Mouse (Mus musculus) cortical plate, adult 2 months (tissue): ENCODE data around the gene Lrrn1.

Experiments
- CTCF ChIP-seq: fragments of 200-500 bp; IDR thresholded peaks from 2 replicates; pipeline ENCODE4 v1.5.1; 2011; ENCODE audit warnings: mild to moderate bottlenecking, control low read depth, low read length; ENCODE audit not compliant: insufficient read depth; ENCODE audit errors: extremely low read depth
- POLR2A ChIP-seq: fragments of 200-500 bp; IDR thresholded peaks from 2 replicates; pipeline ENCODE4 v1.6.1; 2011; ENCODE audit warnings: mild to moderate bottlenecking, low read length, control low read depth; ENCODE audit not compliant: insufficient read depth; ENCODE audit errors: extremely low read depth

DNA sequence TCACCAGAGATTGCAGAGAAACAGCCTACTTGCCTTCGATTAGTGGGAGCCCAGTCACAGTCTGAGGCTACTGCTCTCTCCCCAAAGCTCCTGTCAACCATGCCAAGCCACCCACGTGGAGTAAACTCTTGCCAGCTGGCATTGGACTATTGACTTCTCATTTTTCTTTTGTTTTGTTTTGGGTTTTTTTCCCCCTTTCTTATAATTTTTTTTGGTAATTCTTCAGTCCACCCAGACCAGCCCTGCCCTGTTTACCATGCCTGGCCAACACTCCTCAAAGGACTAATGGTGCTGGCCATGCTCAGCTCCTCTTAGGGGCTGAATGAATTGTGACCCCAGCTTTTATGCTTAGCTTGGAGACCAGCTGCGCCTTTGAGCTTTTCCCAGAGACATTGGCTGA is 27.4 kb downstream of the Lrrn1 start:
- TF ChIP-seq CTCF (no peak), POLR2A (no peak)
